Mouse (Mus musculus): ENCODE results near the gene Il1rn.

DNA sequence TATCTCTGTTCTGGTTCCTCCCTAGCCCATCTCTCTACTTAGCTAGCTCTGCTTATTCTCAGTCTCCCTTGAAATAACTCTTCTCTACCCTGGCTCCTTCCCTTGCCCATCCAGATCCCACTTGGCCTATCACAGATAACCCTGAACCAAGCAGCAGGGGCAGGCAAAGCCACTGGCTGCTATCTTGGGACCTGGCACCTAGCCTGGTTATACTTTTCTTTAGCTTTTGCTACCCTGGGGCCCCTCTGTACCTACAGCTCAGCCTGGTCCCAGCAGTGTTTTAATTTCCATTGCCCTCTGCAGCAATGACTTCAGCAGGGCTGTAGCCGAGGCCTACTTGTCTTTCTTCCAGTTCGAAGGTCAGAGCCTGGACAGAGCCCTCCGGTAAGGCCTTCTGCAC lies 64.1 kb downstream of the Il1rn start:
- TF ChIP-seq CHD2 (IDR thresholded peaks at IDR 0.05; ENCODE audit: low read length) (no peak), POLR2A (IDR thresholded peaks at IDR 0.05; ENCODE audit: control insufficient read depth in 1 of 2, insufficient read depth in 1 of 2, low read depth in 1 of 2, low read length in 2 of 2, poor library complexity in 1 of 2) (no peak), CTCF (IDR thresholded peaks at IDR 0.05 in 2 of 3, conservative IDR thresholded peaks at IDR 0.05 in 1 of 3; ENCODE audit: control insufficient read depth in 1 of 3, insufficient read depth in 1 of 3, low read depth in 2 of 3, low read length in 3 of 3, poor library complexity in 1 of 3, severe bottlenecking in 1 of 3) (no peak), ZC3H11A (IDR thresholded peaks at IDR 0.05; ENCODE audit: low read depth, low read length) (no peak), TBP (IDR thresholded peaks at IDR 0.05; ENCODE audit: low read depth, low read length) (no peak)

Measured in MEL (cell line).